Mouse (Mus musculus): Measurements from ENCODE around the gene Ppp1ca. TPM values are rescaled to one million over a fixed set of nuclear protein-coding genes. Genes with fewer than 3 reads are reported as not detected.

The Ppp1ca gene
- polyA plus RNA-seq, 1 experiment from 2014 or later, result 642 TPM

DNA sequence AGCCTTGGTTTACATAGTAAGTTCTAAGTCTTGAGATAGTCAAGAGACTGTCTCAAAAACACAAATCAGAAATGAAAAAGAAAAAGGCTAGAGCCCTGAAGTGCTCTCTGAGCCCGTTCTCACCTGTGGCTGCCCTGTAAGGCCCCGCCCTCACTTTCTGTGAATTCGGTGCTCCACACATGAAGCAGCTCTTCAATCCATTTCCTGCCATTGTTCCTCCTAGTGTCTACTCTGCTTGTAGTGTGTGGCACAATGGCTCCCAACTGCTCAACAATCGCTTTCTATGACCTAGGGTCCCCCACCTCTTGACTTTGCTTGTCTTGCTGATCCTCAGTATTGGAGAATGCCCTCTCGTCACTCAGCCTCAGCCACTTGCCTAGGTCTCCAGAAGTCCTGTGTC, 35.6 kb downstream of the Ppp1ca start:
- Histone ChIP-seq H3K27ac (replicated peaks) (no peak overlapping the region), H3K9me3 (no peaks in the 10 kb centered on the region), H3K27me3 (replicated peaks) (peaks cover 46% of the 10 kb centered on the region), H3K4me1 (peaks cover 17% of the 10 kb centered on the region), H3K4me3 (no peak overlapping the region), H3K4me2 (no peak overlapping the region), H3K36me3 (no peaks in the 10 kb centered on the region), H3K9ac (0 out of 2 replicates have a peak overlapping the region, but pooled peaks have one; percentile 42)
- 51% methylated on average over 5 of the region's 5 CpGs for WGBS
- ATAC-seq (ENCODE audit: extremely low read depth, insufficient number of reproducible peaks, low FRiP score, low TSS enrichment), result no peak

DNA sequence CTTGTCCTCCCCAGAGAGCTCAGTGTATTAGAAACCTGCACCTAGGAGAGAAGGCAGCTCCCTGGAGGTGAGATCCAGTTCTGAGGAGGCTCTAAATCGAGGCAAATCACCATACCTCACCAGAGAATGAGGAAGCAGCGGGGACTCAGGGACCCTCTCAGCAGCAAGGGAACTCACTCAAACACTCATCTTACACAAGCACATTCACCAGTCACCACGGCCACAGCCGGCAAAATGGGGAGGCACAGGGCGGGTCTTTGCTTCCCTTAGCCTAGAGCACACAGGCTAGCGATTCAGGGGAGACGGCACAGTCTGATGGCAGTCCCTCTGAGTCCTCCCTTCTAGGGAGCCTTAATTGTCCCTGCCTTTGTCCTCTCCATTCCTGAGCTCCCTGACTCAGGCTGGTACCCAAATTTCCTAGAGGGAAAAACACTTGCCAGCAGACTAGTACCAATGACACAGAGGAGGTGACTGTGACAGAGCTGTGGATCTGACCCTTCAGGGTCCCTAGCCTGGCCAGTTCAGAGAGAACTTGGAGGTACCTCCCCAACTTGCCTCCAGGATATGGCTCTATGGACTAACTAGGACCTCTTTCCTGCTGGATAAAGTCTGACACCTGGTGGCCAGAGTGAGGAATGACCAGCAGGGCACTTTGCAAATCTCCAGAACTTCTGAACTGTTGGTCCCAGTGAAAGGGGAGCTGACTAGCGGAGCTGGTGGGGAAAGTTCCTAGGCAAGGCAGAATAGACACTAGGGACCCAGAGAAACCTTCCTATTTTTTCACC, 36.2 kb downstream of the Ppp1ca start:
- H3K9ac ChIP-seq, result 0 out of 2 replicates have a peak overlapping the region, but pooled peaks have one; percentile 42
- H3K9me3 ChIP-seq, result no peaks in the 10 kb centered on the region
- no peak overlapping the region for H3K4me3 ChIP-seq
- H3K4me1 ChIP-seq, result peaks cover 20% of the 10 kb centered on the region
- H3K27ac ChIP-seq (replicated peaks), result no peak overlapping the region
- H3K36me3 ChIP-seq, result no peaks in the 10 kb centered on the region
- ATAC-seq (ENCODE audit: extremely low read depth, insufficient number of reproducible peaks, low FRiP score, low TSS enrichment), result peak; percentile 19; the same call in 1 of the 2 replicates
- WGBS, result 12% methylated on average over 8 of the region's 8 CpGs
- H3K4me2 ChIP-seq, result no peak overlapping the region
- H3K27me3 ChIP-seq (replicated peaks), result peaks cover 40% of the 10 kb centered on the region

DNA sequence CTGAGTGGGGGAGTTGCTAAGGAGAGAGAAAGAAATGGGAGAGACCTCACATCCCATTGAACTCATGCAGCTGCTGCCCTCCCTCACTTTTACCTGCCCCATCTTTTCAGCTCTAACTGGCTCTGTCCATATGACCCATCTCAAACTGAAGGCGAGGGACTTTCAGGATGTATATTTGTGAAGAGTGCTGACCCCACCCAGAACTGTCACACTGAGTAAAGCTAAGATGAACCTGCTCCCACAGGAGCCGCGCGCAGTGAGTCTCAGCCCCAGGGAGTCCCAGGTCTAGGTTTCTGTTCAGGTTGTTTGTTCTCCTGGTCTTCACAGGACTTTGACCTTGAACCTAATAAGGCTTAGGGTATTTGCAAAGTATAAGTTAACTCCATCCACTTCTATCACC, 37.0 kb downstream of the Ppp1ca start:
- Histone ChIP-seq H3K9me3 (no peaks in the 10 kb centered on the region), H3K27me3 (replicated peaks) (peaks cover 36% of the 10 kb centered on the region), H3K36me3 (no peaks in the 10 kb centered on the region), H3K9ac (no peak overlapping the region), H3K4me2 (no peak overlapping the region), H3K4me1 (peaks cover 20% of the 10 kb centered on the region), H3K27ac (replicated peaks) (no peak overlapping the region), H3K4me3 (no peak overlapping the region)
- 72% methylated on average over 4 of the region's 4 CpGs for WGBS
- no peak for ATAC-seq (ENCODE audit: extremely low read depth, insufficient number of reproducible peaks, low FRiP score, low TSS enrichment)

DNA sequence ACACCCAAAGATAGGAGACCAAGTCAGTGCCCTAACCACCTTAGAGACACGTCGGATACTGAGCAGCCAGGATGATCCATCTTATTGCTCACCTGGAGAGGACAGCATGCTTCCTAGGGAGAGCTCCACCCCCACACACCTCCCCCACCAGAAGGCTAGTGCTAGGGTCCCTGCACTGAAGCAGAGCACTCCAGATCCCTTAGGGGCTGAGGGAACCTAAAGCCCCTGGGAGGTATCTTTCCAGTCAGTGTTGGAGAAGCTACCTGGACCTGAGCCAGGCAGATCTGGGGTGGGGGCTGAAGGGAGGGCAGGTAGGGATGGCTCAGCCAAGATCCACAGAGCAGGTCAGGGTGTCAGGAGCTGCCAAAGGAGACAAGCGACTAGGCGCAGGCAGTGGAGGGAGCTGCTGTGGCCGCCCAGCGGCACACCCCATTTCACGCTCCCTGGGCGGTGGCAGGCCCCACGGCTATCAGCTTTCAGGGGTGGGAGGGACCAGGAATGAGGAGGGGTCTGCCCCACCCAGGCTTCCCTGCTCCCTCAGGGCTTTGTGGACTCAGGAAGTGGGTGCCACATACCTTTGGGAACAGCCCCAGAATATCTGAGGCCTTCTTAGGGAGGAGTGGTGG, 37.7 kb downstream of the Ppp1ca start:
- Histone ChIP-seq H3K4me1 (peaks cover 20% of the 10 kb centered on the region), H3K9ac (no peak overlapping the region), H3K4me2 (no peak overlapping the region), H3K27me3 (replicated peaks) (peaks cover 34% of the 10 kb centered on the region), H3K9me3 (no peaks in the 10 kb centered on the region), H3K27ac (replicated peaks) (no peak overlapping the region), H3K36me3 (no peaks in the 10 kb centered on the region), H3K4me3 (no peak overlapping the region)
- WGBS, result 40% methylated on average over 9 of the region's 9 CpGs
- ATAC-seq (ENCODE audit: extremely low read depth, insufficient number of reproducible peaks, low FRiP score, low TSS enrichment), result no peak

DNA sequence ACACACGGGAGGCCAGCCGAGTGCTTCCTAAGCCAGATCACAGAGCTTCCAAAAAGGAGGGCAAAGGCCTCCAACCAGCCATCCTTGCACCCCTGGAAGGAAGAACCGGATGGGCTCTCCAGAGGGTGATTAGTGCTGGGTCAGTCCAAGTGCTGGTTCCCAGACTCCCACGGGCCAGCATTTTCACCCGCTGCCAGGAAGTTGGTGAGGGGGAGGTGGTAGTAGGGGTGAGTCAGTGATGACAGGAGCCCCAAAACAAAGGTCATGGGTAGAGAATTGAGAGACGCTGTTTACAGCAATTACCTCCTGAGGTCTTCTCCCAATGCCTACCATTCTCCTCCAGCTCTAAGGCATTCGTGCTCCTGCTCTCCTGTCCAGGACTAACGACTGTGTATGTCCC, 38.5 kb downstream of the Ppp1ca start:
- peak overlapping the region; percentile 28; the same call in 1 of the 2 replicates for H3K9ac ChIP-seq
- H3K36me3 ChIP-seq, result no peaks in the 10 kb centered on the region
- 67% methylated on average over 8 of the region's 8 CpGs for WGBS
- peaks cover 30% of the 10 kb centered on the region for H3K27me3 ChIP-seq (replicated peaks)
- no peak overlapping the region for H3K4me3 ChIP-seq
- peaks cover 20% of the 10 kb centered on the region for H3K4me1 ChIP-seq
- ATAC-seq (ENCODE audit: extremely low read depth, insufficient number of reproducible peaks, low FRiP score, low TSS enrichment), result no peak
- H3K4me2 ChIP-seq, result no peak overlapping the region
- H3K9me3 ChIP-seq, result no peaks in the 10 kb centered on the region
- H3K27ac ChIP-seq (replicated peaks), result no peak overlapping the region

DNA sequence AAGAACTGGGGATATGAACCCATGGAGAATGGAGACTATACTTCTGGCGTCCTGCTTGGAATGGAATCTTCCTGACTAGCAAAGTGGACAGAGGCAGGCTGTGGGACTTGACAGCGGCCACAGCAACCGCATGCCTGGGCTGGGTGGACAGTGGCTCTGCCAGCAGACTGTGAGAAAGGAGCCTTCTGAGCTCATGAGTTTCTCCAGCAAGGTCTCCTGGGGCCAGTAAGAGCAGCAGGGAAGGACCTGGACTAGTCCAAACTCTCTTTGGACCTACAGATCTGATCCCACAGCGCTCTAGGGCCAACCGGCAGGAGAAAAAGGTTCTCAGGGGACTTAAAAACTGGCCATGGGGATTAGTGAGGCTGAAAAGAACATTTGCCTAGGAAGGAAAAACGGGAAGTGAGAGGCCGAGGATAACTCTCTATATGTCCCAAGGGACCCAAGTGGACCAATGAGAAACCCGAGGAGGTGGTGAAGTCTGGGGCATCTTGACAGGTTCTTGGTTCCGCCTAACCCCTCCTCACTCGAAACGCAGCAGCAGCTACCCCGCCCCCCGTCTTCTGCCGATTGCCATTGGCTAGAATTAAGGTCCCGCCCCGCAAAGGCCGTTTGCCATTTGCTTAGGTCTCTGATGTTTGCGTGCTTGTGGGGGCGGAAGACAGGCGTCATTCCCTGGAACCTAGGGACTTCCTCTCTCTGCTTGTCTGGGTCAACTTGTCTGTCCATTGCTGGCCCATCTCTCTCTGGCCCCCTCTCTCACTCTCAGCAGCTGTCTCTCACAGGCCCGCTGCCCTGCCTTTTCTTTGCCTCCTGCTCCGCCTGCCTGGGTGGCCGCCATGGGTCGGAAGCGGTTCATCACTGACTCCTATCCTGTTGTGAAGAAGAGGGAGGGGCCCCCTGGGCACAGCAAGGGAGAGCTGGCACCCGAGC, 39.7 kb downstream of the Ppp1ca start, which contains the start of gene Pold4:
Pold4 (plus strand) TSS at position 647 of the 933 bp plus-strand sequence.
- Histone ChIP-seq H3K27me3 (replicated peaks) (peaks cover 36% of the 10 kb centered on the region), H3K4me1 (peaks cover 20% of the 10 kb centered on the region), H3K9ac (peak within 1 kb of the TSS; percentile 84), H3K4me3 (peak within 1 kb of the TSS; percentile 69), H3K27ac (replicated peaks) (peak within 1 kb of the TSS; percentile 89), H3K9me3 (no peaks in the 10 kb centered on the region), H3K36me3 (no peaks in the 10 kb centered on the region), H3K4me2 (peak within 1 kb of the TSS; percentile 80)
- peak; percentile 87 for ATAC-seq (ENCODE audit: extremely low read depth, insufficient number of reproducible peaks, low FRiP score, low TSS enrichment)
- WGBS, result 8% methylated on average over 26 of the region's 26 CpGs

DNA sequence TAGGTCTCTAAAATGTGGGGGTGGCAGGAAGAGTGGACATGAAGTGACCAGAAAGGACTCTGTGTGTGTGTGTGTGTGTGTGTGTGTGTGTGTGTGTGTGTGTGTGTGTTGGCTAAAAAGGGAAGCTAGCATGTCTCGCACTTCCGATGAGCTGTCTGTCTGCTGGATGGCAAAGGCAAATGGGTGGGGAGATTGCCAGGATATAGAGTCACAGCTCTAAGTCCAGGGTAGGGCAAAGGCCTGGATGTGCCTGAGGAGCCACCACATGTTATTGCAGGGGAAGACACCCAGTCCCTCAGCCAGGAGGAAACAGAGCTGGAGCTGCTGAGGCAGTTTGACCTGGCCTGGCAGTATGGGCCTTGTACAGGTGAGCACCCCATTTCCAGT, 40.3 kb downstream of the Ppp1ca start:
- Histone ChIP-seq H3K4me2 (peak overlapping the region; percentile 80), H3K27me3 (replicated peaks) (peaks cover 31% of the 10 kb centered on the region), H3K36me3 (no peaks in the 10 kb centered on the region), H3K4me3 (peak overlapping the region; percentile 69), H3K9me3 (no peaks in the 10 kb centered on the region), H3K4me1 (peaks cover 20% of the 10 kb centered on the region), H3K9ac (peak overlapping the region; percentile 84), H3K27ac (replicated peaks) (peak overlapping the region; percentile 89)
- no peak for ATAC-seq (ENCODE audit: extremely low read depth, insufficient number of reproducible peaks, low FRiP score, low TSS enrichment)
- 20% methylated on average over 2 of the region's 2 CpGs for WGBS

DNA sequence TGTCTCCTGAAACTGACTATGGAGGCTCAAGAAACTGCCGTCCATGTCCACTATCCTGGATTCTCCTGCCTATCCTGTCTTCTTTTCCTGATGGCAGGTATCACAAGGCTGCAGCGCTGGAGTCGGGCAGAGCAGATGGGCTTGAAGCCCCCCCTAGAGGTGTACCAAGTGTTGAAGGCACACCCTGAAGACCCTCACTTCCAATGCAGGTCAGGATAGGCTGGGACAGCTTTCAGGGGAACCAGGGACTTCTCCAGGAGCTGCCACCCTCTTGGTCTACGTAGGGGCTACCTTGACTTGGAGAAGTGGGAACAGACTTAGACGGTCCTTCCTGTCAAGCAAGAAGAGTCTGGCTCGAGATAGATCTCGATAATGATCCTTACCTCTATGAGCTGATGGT, 40.8 kb downstream of the Ppp1ca start:
- H3K4me3 ChIP-seq, result peak overlapping the region; percentile 69; the same call in 1 of the 2 replicates
- ATAC-seq (ENCODE audit: extremely low read depth, insufficient number of reproducible peaks, low FRiP score, low TSS enrichment), result no peak
- H3K9ac ChIP-seq, result 0 out of 2 replicates have a peak overlapping the region, but pooled peaks have one; percentile 84
- H3K4me1 ChIP-seq, result peaks cover 20% of the 10 kb centered on the region
- no peaks in the 10 kb centered on the region for H3K9me3 ChIP-seq
- WGBS, result 78% methylated on average over 7 of the region's 7 CpGs
- H3K27me3 ChIP-seq (replicated peaks), result peaks cover 26% of the 10 kb centered on the region
- peak overlapping the region; percentile 80 for H3K4me2 ChIP-seq
- H3K27ac ChIP-seq (replicated peaks), result no peak overlapping the region
- H3K36me3 ChIP-seq, result no peaks in the 10 kb centered on the region

DNA sequence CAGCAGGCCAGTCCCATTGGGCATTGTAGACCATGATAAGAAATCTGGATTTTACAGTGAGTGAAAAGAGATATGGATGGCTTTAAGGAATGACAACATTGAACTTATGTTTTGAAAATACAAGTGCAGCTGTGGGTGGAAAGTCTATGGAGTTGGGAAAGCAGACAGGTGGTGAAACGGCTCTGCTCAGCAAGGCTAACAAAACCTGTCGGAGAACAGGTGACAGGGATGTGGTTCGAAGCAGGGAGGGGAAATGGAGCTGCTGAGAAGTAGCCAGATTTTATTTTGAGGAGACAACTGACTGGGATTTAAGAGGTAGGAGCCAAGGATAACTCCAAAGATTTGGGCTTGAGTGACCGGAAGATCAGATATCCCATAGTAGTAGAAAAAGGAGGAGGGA, 42.7 kb downstream of the Ppp1ca start:
- H3K27ac ChIP-seq (replicated peaks), result no peak overlapping the region
- peaks cover 14% of the 10 kb centered on the region for H3K27me3 ChIP-seq (replicated peaks)
- no peak for ATAC-seq (ENCODE audit: extremely low read depth, insufficient number of reproducible peaks, low FRiP score, low TSS enrichment)
- no peaks in the 10 kb centered on the region for H3K36me3 ChIP-seq
- no peak overlapping the region for H3K4me3 ChIP-seq
- H3K4me2 ChIP-seq, result no peak overlapping the region
- peaks cover 18% of the 10 kb centered on the region for H3K4me1 ChIP-seq
- no peak overlapping the region for H3K9ac ChIP-seq
- no peaks in the 10 kb centered on the region for H3K9me3 ChIP-seq
- WGBS, result 66% methylated on average over 4 of the region's 4 CpGs

DNA sequence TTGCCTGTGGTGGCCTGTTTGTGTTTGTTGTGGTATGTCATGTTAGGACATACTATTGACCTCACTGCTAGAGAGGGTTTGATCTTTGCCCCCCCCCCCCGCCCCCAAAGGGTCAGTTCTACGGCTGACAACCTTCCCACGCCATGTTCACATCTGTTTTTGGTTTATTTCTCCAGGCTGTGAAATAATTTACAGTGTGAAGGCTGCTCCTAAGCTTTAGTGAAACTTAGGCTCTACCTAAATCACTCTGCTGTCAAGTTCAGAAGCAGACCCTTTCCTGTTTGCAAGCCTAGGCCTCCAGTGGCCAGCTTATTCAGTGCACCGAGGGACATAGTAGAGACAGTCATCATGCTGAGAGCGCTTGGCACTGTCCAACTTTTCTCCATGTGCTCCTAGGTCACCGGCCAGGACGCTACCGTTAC, 48.4 kb downstream of the Ppp1ca start:
- WGBS, result 60% methylated on average over 8 of the region's 8 CpGs
- no peaks in the 10 kb centered on the region for H3K4me1 ChIP-seq
- ATAC-seq (ENCODE audit: extremely low read depth, insufficient number of reproducible peaks, low FRiP score, low TSS enrichment), result no peak

DNA sequence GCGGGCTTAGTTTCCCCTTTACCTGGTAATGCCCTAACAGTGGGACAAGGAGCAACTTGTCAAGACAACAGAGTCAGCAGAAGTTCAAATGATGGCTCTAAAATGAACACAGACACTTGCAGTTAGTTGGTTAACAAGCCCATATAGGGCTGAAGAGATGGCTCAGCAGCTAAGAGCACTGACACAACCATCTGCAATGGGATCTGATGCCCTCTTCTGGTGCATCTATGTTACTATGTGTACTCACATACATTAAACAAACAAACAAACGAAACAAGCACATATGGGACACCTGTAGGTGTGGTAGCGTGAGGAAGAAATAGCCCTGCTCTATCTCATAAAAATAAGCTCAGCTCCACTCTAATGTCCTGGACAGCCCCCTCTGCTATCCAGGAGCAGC, 50.6 kb downstream of the Ppp1ca start:
- no peak overlapping the region for H3K27ac ChIP-seq (replicated peaks)
- no peaks in the 10 kb centered on the region for H3K27me3 ChIP-seq (replicated peaks)
- H3K9me3 ChIP-seq, result 0 out of 2 replicates have a peak, but pooled peaks cover 2% of the 10 kb centered on the region
- H3K4me3 ChIP-seq, result no peak overlapping the region
- no peaks in the 10 kb centered on the region for H3K4me1 ChIP-seq
- H3K4me2 ChIP-seq, result no peak overlapping the region
- WGBS, result 62% methylated on average over 3 of the region's 3 CpGs
- H3K9ac ChIP-seq, result no peak overlapping the region
- ATAC-seq (ENCODE audit: extremely low read depth, insufficient number of reproducible peaks, low FRiP score, low TSS enrichment), result no peak
- no peaks in the 10 kb centered on the region for H3K36me3 ChIP-seq

More for the DNA sequence above, 48.4 kb downstream of the Ppp1ca start:
- Histone ChIP-seq H3K9me3 (0 out of 2 replicates have a peak, but pooled peaks cover 2% of the 10 kb centered on the region), H3K27ac (replicated peaks) (no peak overlapping the region), H3K27me3 (replicated peaks) (peaks cover 11% of the 10 kb centered on the region; the same call in 1 of the 2 replicates), H3K36me3 (no peaks in the 10 kb centered on the region), H3K4me3 (no peak overlapping the region), H3K4me2 (no peak overlapping the region), H3K9ac (no peak overlapping the region)

Data from heart, embryonic 13.5 days (tissue).